Mouse (Mus musculus) liver, postnatal 0 days (tissue): ENCODE data around the gene Plin4. TPM values are rescaled to one million over a fixed set of nuclear protein-coding genes. Genes with fewer than 3 reads are reported as not detected.

Experiments
- ATAC-seq: fragments of 200-750 bp; cut with Nextera tagmentation; 2 replicates; pipeline ENCODE4 v1.8.0; 2017; ENCODE audit warnings: mild to moderate bottlenecking, moderate library complexity
- DNase-seq: peaks from one replicate; pipeline ENCODE4 v3.0.0-alpha.2; 2016
- H3K27ac ChIP-seq: fragments of 300-500 bp; sonication (generic); 2 replicates; pipeline ENCODE4 v1.5.1; 2014; ENCODE audit warnings: antibody characterized with exemption, moderate library complexity, mild to moderate bottlenecking, low read depth
- H3K27me3 ChIP-seq: fragments of 300-500 bp; sonication (generic); 2 replicates; pipeline ENCODE4 v1.6.1; 2014; ENCODE audit warnings: low read length, control low read depth, mixed read lengths; ENCODE audit not compliant: insufficient read depth
- H3K36me3 ChIP-seq: fragments of 300-500 bp; sonication (generic); replicated peaks from 2 replicates; pipeline ENCODE4 v1.6.1; 2014; ENCODE audit warnings: mild to moderate bottlenecking, control low read depth, low read length, moderate library complexity, mixed read lengths; ENCODE audit not compliant: insufficient read depth
- H3K4me1 ChIP-seq: fragments of 300-500 bp; sonication (generic); 2 replicates; pipeline ENCODE4 v1.6.1; 2014; ENCODE audit warnings: antibody characterized with exemption, mild to moderate bottlenecking, control low read depth; ENCODE audit not compliant: insufficient read depth
- H3K4me2 ChIP-seq: fragments of 300-500 bp; sonication (generic); 2 replicates; pipeline ENCODE4 v1.6.1; 2014; ENCODE audit warnings: low read depth, mild to moderate bottlenecking, low read length, moderate library complexity, mixed read lengths
- H3K4me3 ChIP-seq: fragments of 300-500 bp; sonication (generic); 2 replicates; pipeline ENCODE4 v1.5.1; 2014; ENCODE audit warnings: low read depth, low read length
- H3K9ac ChIP-seq: fragments of 300-500 bp; sonication (generic); replicated peaks from 2 replicates; pipeline ENCODE4 v1.6.1; 2014; ENCODE audit warnings: mild to moderate bottlenecking, moderate library complexity
- H3K9me3 ChIP-seq: fragments of 300-500 bp; sonication (generic); 2 replicates; pipeline ENCODE4 v1.6.1; 2016; ENCODE audit warnings: mild to moderate bottlenecking, control low read depth, low read length, mixed read lengths
- CTCF ChIP-seq: sonication (generic); IDR thresholded peaks from 2 replicates; pipeline ENCODE4 v1.5.1; 2016; ENCODE audit warnings: antibody characterized with exemption, low read depth
- EP300 ChIP-seq: IDR thresholded peaks from 2 replicates; pipeline ENCODE4 v1.6.1; 2016; ENCODE audit warnings: antibody characterized with exemption, low read depth, mild to moderate bottlenecking
- WGBS: fragments of 180-500 bp; shearing (Covaris S2); extraction: QIAGEN DNeasy Blood & Tissue Kit; methylation state at CpG from one replicate; pipeline ENCODE4 v1.1.7; 2014; ENCODE audit not compliant: insufficient replicate concordance; 5-methylcytosine and 5-hydroxymethylcytosine counted together
- polyA plus RNA-seq: library from polyadenylated mRNA; unstranded; fragments of >200 nt; fragmentation: Nextera tagmentation; extraction: Ambion mirVana; gene quantifications from 2 replicates; pipeline ENCODE4 v1.2.1, GENCODE M21; 2015

Plin4 gene
- polyA plus RNA-seq, 1 experiment from 2014 or later, result 0.12 TPM

GRCm38 (mm10) chr17:56062081-56062480, 47.5 kb downstream of the Plin4 start:
- Histone ChIP-seq H3K27me3 (no peaks in the 10 kb centered on the region), H3K4me3 (no peak overlapping the region), H3K9me3 (no peaks in the 10 kb centered on the region), H3K4me2 (no peak overlapping the region), H3K4me1 (no peaks in the 10 kb centered on the region), H3K9ac (no peak overlapping the region), H3K27ac (no peak overlapping the region), H3K36me3 (peaks cover 80% of the 10 kb centered on the region)
- TF ChIP-seq CTCF, result no peak
- no peak for TF ChIP-seq EP300
- 93% methylated on average over 7 of the region's 7 CpGs for WGBS
- DNase-seq (no peak), ATAC-seq (no peak)

- no peak for ATAC-seq
- TF ChIP-seq CTCF (no peak), EP300 (no peak)
- Histone ChIP-seq H3K4me2 (no peak overlapping the region), H3K4me1 (no peaks in the 10 kb centered on the region), H3K27me3 (no peaks in the 10 kb centered on the region), H3K9ac (no peak overlapping the region), H3K9me3 (no peaks in the 10 kb centered on the region), H3K36me3 (peaks cover 54% of the 10 kb centered on the region), H3K27ac (no peak overlapping the region), H3K4me3 (no peak overlapping the region)
- no peak for DNase-seq
- WGBS, result 88% methylated on average over 11 of the region's 11 CpGs
These were observed 52.1 kb downstream of the Plin4 start for GRCm38 (mm10) chr17:56057381-56058120.

GRCm38 (mm10) chr17:56055945-56056678, 53.5 kb downstream of the Plin4 start:
- no peak for DNase-seq
- no peak overlapping the region for H3K27ac ChIP-seq
- TF ChIP-seq EP300, result no peak
- TF ChIP-seq CTCF, result no peak
- H3K4me2 ChIP-seq, result no peak overlapping the region
- H3K36me3 ChIP-seq, result peaks cover 52% of the 10 kb centered on the region
- 54% methylated on average over 4 of the region's 4 CpGs for WGBS
- H3K9me3 ChIP-seq, result no peaks in the 10 kb centered on the region
- no peaks in the 10 kb centered on the region for H3K4me1 ChIP-seq
- ATAC-seq, result no peak
- H3K9ac ChIP-seq, result no peak overlapping the region
- no peak overlapping the region for H3K4me3 ChIP-seq
- H3K27me3 ChIP-seq, result no peaks in the 10 kb centered on the region

GRCm38 (mm10) chr17:56054938-56055337, 54.7 kb downstream of the Plin4 start:
- no peak for TF ChIP-seq CTCF
- no peak for TF ChIP-seq EP300
- no peak for ATAC-seq
- no peak overlapping the region for H3K9ac ChIP-seq
- no peak overlapping the region for H3K27ac ChIP-seq
- DNase-seq, result no peak
- H3K27me3 ChIP-seq, result no peaks in the 10 kb centered on the region
- H3K36me3 ChIP-seq, result peaks cover 51% of the 10 kb centered on the region
- H3K4me3 ChIP-seq, result no peak overlapping the region
- H3K4me1 ChIP-seq, result no peaks in the 10 kb centered on the region
- H3K4me2 ChIP-seq, result no peak overlapping the region
- H3K9me3 ChIP-seq, result no peaks in the 10 kb centered on the region

GRCm38 (mm10) chr17:56051369-56051768, 58.2 kb downstream of the Plin4 start:
- peaks cover 55% of the 10 kb centered on the region for H3K36me3 ChIP-seq
- TF ChIP-seq CTCF (no peak), EP300 (no peak)
- no peak overlapping the region for H3K4me3 ChIP-seq
- H3K9ac ChIP-seq, result no peak overlapping the region
- H3K9me3 ChIP-seq, result no peaks in the 10 kb centered on the region
- no peaks in the 10 kb centered on the region for H3K27me3 ChIP-seq
- ATAC-seq (no peak), DNase-seq (no peak)
- H3K4me2 ChIP-seq, result no peak overlapping the region
- WGBS, result 80% methylated on average over 5 of the region's 5 CpGs
- H3K4me1 ChIP-seq, result no peaks in the 10 kb centered on the region
- H3K27ac ChIP-seq, result no peak overlapping the region

Other genes with a start within 250 kb of the Plin4 start
- 3.0 and 4.5 TPM in 2 replicates for gene Zfp119a, start 230.9 kb downstream of the Plin4 start, polyA plus RNA-seq
- 4.9 and 5.5 TPM in 2 replicates for gene Zfp959, start 217.7 kb downstream of the Plin4 start, polyA plus RNA-seq
- gene Zfp119b, start 160.3 kb downstream of the Plin4 start, polyA plus RNA-seq, result 3.8 and 4.4 TPM in 2 replicates
- gene Ebi3, start 157.2 kb downstream of the Plin4 start, polyA plus RNA-seq, result 10.0 and 10.5 TPM in 2 replicates
- gene Yju2, start 150.7 kb downstream of the Plin4 start, polyA plus RNA-seq, result 6.3 and 7.1 TPM in 2 replicates
- 0.26 and 0.34 TPM in 2 replicates for gene Shd, start 139.3 kb downstream of the Plin4 start, polyA plus RNA-seq
- gene Fsd1, start 123.3 kb downstream of the Plin4 start, polyA plus RNA-seq, result not detected in 2 replicates
- gene Stap2, start 104.2 kb downstream of the Plin4 start, polyA plus RNA-seq, result 14.3 and 16.8 TPM in 2 replicates
- gene Mpnd, start 104.1 kb downstream of the Plin4 start, polyA plus RNA-seq, result 17.5 and 23.9 TPM in 2 replicates
- gene Sh3gl1, start 73.2 kb downstream of the Plin4 start, polyA plus RNA-seq, result 35.9 and 37.1 TPM in 2 replicates
- 4.9 and 6.5 TPM in 2 replicates for gene Chaf1a, start 69.4 kb downstream of the Plin4 start, polyA plus RNA-seq
- gene Ubxn6, start 34.8 kb downstream of the Plin4 start, polyA plus RNA-seq, result 19.1 and 20.5 TPM in 2 replicates
- 24.8 and 27.7 TPM in 2 replicates for gene Hdgfl2, start 30.2 kb downstream of the Plin4 start, polyA plus RNA-seq
- gene Plin5, start 7.8 kb upstream of the Plin4 start, polyA plus RNA-seq, result 57.3 and 58.4 TPM in 2 replicates
- 256 and 269 TPM in 2 replicates for gene Lrg1, start 12.2 kb upstream of the Plin4 start, polyA plus RNA-seq
- gene Sema6b, start 30.5 kb upstream of the Plin4 start, polyA plus RNA-seq, result 0.56 and 0.62 TPM in 2 replicates
- 2.8 and 3.3 TPM in 2 replicates for gene Tnfaip8l1, start 52.7 kb upstream of the Plin4 start, polyA plus RNA-seq
- 45.8 and 49.8 TPM in 2 replicates for gene Mydgf, start 74.1 kb upstream of the Plin4 start, polyA plus RNA-seq
- 10.2 and 12.1 TPM in 2 replicates for gene Dpp9, start 109.1 kb upstream of the Plin4 start, polyA plus RNA-seq
- gene Fem1a, start 147.0 kb upstream of the Plin4 start, polyA plus RNA-seq, result 5.1 and 5.2 TPM in 2 replicates
- 2.6 and 3.1 TPM in 2 replicates for gene Ticam1, start 167.0 kb upstream of the Plin4 start, polyA plus RNA-seq
- gene Plin3, start 183.1 kb upstream of the Plin4 start, polyA plus RNA-seq, result 25.8 and 26.8 TPM in 2 replicates
- gene Arrdc5, start 190.5 kb upstream of the Plin4 start, polyA plus RNA-seq, result not detected in 2 replicates
- gene Uhrf1, start 193.5 kb upstream of the Plin4 start, polyA plus RNA-seq, result 37.8 and 43.5 TPM in 2 replicates
- gene Kdm4b, start 216.3 kb upstream of the Plin4 start, polyA plus RNA-seq, result 5.0 and 5.8 TPM in 2 replicates